Mouse (Mus musculus) layer of hippocampus, adult 9-11 months (tissue): ENCODE measurements around the gene Syne1.
A peak's percentile ranks its signal among the peaks of the same experiment; 100 is the strongest.

Experiments used
- DNase-seq: peaks from one replicate; pipeline ENCODE4 v3.0.0; 2022

Syne1 gene

GRCm38 (mm10) chr10:5124757-5125156, 426.5 kb downstream of the Syne1 start:
- DNase-seq, result no peak

DNA sequence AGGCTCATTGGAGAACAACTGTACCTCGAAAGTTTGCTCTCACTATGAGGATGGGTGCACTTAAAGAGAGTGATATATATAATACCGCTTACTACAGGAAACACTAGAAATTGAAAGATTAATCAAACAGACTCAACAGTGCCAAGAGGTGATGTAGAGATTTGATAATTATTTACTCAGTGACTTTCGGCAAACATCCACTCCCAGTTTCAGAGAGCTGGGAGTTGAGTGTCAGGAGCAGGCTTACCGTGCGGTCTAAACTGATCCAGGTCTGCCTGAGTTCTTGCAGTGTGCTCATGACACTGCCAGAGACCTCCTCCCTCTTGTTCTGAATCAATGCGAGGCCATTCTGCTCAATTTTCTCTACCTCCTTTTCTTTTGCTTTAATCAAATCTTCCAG, 434.6 kb downstream of the Syne1 start:
- DNase-seq, result no peak

DNA sequence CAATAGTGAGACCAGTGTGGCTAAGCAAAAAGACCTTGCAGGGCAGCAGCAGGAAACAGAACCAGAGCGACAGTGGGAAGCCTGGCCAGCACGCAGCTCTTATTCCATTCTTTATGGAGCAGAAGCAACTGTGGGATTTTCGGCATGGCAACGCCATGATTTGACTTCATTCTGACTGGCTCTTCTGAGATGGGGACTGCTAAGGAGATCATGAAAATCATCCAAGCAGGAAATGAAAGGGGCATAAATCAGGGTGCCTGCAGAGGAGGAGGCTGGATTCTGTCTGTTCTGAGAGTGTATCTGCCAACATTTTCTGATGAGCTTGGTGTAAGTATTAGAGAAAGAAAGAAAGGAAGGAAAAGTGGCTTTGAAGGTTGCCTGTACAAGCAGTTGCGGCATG, 435.1 kb downstream of the Syne1 start:
- no peak for DNase-seq

DNA sequence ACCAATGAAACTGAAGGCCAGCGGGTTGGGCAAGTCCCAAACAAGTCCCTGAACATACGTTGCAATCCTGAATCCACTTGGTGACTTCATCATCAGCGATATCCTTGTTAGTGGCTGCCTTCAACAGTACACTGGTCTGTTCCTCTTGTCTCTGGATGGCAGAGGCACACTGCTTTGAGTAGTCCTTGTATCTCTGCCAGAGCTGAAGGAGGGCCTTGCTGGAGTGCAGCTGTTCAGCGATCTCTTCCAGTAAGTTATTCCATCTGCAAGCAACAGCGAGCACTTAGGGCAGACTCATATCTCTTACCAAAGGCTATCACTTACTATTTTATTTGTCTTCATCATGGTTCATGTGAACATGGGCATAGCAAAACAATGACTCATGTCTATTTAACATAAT, 440.5 kb downstream of the Syne1 start:
- peak; percentile 21 for DNase-seq

DNA sequence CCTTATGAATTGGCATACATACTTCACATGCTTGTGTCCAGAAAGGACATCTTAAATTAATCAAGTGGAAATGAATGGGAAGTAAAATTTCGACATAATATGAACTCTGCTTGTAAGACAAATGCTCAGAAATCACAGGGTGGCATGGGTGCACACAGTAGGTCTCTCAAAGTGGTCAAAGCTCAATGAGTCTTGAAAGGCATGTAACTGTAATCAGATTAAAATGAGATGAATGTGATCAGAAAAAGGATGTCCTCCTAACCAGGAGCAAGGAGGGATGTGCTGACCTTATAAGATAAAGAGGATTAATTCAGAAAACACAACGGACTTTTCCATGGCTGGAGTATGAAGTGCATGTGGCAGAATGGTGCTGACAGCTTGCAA, 453.5 kb downstream of the Syne1 start:
- no peak for DNase-seq

- DNase-seq, result peak; percentile 11
Observed at GRCm38 (mm10) chr10:5096996-5097753, 454.1 kb downstream of the Syne1 start.

DNA sequence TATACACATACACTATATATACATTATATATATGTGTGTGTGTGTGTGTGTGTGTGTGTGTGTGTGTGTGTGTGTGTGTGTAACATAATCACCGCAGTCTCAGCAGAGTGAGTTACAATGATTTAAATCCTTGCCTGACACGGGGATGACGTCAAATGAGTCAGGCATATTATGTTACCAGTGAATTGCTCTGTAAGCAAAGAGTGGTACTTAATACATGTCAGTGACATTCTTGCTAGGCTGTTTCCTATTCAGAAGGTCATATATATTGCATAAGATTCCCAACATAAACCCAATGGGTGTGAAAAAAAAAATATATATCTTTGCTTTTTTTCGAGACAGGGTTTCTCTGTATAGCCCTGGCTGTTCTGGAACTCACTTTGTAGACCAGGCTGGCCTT, 462.1 kb downstream of the Syne1 start:
- no peak for DNase-seq

GRCm38 (mm10) chr10:5087336-5087735, 463.9 kb downstream of the Syne1 start:
- no peak for DNase-seq

- DNase-seq, result no peak
Observed at GRCm38 (mm10) chr10:5086329-5086728, 465.0 kb downstream of the Syne1 start.

- DNase-seq, result no peak
Observed at GRCm38 (mm10) chr10:5085792-5086191, 465.5 kb downstream of the Syne1 start.

GRCm38 (mm10) chr10:5083716-5084115, 467.6 kb downstream of the Syne1 start:
- no peak for DNase-seq

- DNase-seq, result no peak
Observed at GRCm38 (mm10) chr10:5079945-5080468, 471.3 kb downstream of the Syne1 start.

- DNase-seq, result no peak
Observed at GRCm38 (mm10) chr10:5075724-5076123, 475.6 kb downstream of the Syne1 start.

DNA sequence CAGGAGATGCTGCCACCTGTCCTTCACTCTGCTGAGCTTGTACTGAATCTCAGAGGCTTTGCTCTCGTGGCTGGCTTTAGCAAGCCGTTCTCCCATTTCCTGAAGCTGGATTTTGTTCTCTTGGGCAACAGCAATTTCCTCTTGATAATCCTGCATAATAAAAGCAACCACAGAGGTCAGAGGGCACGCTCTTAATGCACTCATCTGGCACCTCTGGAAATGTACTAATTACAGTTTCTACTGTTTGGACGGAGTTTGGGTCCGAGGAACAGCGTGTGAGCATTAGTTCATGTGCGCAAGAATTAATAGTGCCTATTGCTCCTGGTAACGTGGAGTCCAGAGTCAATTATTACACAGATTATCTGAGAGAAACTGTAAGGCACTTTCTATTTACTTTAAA, 479.2 kb downstream of the Syne1 start:
- no peak for DNase-seq

- DNase-seq, result no peak
Observed at GRCm38 (mm10) chr10:5070941-5071231, 480.4 kb downstream of the Syne1 start.

DNA sequence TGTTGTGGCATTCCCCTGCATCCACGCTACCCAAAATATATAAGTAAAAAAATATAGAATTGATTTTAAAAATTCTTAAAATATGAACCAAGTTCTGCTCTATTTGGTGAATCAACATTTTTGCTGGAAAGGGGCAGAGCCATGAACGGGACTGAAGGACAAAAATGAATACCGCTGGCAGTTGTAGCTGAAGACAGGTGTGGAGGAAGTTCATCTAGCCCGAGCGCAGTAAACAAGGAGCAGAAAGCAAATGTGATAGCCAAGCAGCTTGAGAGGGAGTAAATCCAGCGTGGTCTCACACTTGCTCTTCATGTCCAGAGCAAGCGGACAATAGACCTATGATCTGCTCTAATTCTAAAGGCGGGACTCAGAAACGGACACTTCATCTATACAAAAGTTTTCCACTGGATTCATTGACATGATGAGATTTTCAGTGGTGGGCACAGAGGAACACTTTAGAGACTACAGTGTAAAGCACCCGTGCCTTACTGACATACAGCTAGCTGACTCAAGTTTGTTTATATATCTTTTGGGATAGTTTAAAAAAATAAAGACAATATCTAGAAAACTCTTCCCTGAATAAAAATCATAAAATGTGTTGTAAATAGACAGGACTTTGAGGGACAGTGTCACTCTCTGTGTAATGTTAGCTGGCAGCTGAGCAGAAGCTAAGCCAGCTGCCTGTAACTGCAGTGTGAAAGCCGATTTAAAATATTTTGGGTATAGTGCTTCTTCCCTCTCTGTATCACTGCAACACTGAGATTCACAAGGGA, 480.9 kb downstream of the Syne1 start:
- no peak for DNase-seq

DNA sequence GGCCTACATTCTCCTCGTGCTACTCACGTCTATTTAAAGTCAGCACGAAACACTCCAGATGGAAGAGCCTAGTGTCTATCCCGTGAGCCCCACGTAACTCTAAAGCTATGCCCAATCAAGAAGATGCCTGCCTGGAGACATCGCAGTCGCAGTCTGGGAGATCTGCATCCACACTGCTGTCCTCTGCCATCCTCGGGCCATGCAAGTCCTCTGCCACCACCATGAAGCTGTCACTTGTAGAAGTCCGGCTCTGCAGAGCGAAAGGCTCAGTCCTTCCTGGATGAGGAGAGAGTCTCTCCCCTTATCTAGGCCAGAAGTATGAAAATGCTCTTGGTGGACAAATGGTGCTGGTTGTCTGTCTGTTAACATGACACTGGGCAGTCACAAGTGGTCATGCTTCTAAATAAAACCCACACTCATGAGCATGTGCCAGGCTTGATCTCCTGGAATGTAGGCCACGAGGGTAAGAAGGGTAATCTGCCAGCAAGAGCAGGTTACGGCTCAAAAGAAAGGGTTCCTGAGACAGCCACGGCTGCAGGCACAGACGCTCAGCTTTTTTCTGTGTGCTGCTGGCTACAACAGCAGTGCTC, 482.5 kb downstream of the Syne1 start, which contains the start of gene Gm10097:
Gm10097 (plus strand) TSS at position 517 of the 590 bp plus-strand sequence.
- DNase-seq, result no peak

GRCm38 (mm10) chr10:5067113-5067512, 484.2 kb downstream of the Syne1 start:
- DNase-seq, result no peak

DNA sequence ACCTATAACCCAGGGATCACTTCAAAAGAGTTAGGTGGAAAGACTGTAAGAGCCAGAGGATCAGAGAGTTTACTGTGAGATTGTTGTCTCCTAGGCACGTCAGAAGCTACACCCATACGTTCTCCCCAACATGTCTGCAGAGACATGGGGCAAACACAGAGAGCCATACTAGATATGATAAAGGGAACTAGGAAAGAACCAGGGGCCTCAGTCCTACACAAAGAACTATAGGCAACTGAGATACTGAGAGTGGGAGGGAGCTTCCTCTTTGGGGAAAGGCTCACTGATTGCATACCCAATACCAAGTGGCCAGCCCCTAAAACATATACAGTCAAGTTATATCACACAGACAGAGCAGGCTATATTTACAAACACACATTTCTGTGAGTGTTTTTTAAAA, 491.3 kb downstream of the Syne1 start:
- DNase-seq, result no peak

DNA sequence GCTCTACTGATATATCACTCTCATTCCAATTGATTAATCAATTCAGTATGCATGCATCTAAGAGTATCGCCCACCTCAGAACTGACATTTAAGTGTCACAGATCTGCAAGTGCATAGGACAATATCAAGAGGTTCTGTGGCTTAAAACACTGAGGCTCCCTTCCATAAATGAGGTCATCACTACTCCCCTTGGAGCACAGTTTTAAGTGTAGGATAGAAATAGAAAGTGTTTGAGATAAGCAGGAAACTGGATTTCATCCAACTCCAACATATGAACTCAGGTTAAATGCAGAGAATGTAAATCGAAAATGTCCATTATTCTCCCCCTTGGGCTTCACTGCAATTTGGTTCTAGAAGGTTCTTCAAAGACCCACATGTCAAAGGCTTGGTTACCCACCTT, 492.4 kb downstream of the Syne1 start:
- no peak for DNase-seq

GRCm38 (mm10) chr10:5057661-5058060, 493.6 kb downstream of the Syne1 start:
- DNase-seq, result no peak

GRCm38 (mm10) chr10:5056940-5057339, 494.3 kb downstream of the Syne1 start:
- DNase-seq, result no peak

GRCm38 (mm10) chr10:5056243-5056735, 495.0 kb downstream of the Syne1 start:
- no peak for DNase-seq

DNA sequence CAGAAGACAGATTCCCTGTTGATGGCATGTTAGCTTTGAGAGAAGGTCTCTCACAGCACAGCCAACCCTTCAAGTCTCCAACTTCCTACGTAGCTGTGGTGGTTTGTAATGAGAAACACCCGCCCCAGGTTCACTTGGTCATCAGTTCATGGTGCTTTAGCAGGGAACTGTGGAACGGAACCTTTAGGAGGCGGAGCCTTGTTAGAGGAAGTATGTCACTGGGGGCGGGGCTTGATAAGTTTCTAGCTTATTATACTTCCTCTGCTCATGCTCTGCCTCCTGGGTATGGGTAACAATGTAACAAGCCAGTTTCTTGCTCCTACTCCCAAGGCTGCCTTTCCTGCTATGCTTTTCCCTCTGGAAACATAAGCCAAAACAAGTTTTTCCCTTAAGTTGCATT, 505.6 kb downstream of the Syne1 start:
- DNase-seq, result no peak
